Mouse (Mus musculus) adrenal gland, adult 8-10 months (tissue): ENCODE data around the gene Ccdc59. TPM values are rescaled to one million over a fixed set of nuclear protein-coding genes. Genes with fewer than 3 reads are reported as not detected.

Experiments
- DNase-seq: peaks from one replicate; pipeline ENCODE4 v3.0.0; 2022
- total RNA-seq, 4 experiments: library from RNA; stranded (reverse); gene quantifications; 2 replicates each; pipeline ENCODE4 v1.2.4; 2022

The Ccdc59 gene
- total RNA-seq, result 10 to 100 TPM; 17.0 to 24.2 (median 21.6) TPM

GRCm38 (mm10) chr10:105840928-105841888 is at the start of gene Ccdc59, which contains the start of gene Mettl25:
Gene Ccdc59 (plus strand): TSS chr10:105841067.
Gene Mettl25 (minus strand): TSS chr10:105841380.
- DNase-seq, result peak; percentile 96

DNA sequence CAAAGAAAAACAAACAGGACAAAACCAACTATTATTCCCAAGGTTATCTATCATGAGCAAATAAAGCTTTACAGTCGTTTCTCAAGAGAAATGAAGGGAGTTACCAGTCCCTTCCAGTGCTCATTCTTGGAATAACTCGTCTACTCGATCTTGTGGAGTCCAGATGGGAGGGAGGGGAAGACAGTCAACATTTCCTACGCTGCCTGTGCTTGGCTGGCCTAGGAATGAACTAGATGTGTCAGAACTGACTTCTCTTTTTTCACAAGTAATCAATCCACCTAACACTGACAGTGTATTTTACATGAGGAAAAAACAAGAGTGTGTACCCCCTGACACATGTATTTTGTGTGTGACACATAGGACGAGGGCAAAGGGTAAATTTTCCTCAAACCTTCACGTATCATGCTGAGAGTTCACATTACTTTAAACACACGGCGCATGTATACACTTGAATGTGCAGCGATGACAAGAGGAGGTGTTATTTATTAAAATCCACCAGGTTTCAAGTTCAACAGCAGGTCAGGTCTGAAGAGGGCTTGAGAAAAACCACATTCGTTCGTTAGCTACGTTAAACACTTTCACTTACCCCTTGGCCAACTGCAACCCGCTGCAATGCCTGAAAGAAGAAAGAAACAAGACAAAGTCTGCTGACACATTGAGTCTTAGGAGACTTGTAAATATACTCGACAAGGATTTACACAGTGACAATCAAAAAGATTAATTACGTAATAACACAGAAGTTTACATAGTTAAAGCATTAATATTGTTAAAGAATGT is 46.9 kb upstream of the Ccdc59 start:
- DNase-seq, result no peak

DNA sequence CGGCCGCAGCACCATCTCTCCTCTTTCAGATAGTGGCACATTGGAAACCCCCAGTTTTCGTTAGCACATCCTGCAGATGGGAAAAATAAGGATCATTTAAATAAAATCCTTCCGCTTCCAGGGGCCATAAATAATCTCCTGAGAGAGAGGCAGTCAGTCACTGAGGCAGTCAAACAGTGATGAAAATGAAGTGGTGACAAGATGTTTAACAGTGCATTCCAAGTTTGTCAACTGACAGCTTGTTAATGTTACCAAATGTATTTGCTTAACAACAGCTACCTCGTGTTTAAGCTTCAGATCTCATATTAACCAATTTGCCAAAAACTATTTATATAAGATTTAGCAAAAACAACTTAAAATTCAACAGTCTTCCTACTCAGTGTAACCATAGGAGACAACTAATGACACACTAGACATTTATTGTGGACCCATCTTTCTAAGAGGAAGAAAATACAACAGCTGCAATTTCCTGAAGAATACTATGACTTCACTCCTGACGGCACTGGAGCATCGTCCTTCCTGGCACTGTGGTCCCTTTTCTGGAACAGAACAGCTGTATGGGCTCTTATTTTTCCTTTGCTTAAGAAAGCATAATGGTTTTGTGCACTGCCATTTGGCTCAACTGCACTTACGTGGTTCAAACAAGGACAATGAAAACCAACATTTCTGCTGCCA is 43.5 kb upstream of the Ccdc59 start:
- no peak for DNase-seq

- DNase-seq, result no peak
Measured at GRCm38 (mm10) chr10:105801147-105801546, 39.7 kb upstream of the Ccdc59 start.

DNA sequence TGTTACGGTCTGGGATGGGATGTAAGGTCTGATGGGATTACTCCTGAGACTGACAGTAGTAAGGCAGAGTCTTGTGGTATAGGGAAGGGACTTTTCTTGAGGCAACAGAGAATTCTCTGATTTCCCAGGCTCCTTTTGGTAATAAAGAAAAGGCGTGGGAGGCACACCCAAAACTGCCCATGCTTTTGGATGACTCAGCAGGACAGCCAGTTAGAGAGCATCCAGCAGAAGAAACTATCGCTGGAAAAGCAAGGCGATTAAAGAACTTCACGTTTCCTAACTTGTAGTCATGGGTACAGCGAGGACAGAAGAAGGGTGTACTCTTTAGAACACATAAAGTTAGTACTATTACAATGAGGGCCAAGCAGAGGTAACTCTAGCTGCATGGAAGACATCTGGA is 38.7 kb upstream of the Ccdc59 start:
- no peak for DNase-seq

GRCm38 (mm10) chr10:105803461-105803860 is 37.4 kb upstream of the Ccdc59 start:
- no peak for DNase-seq

GRCm38 (mm10) chr10:105806259-105807010 is 34.4 kb upstream of the Ccdc59 start:
- DNase-seq, result no peak

GRCm38 (mm10) chr10:105834627-105835228 is 6.1 kb upstream of the Ccdc59 start:
- DNase-seq, result no peak

DNA sequence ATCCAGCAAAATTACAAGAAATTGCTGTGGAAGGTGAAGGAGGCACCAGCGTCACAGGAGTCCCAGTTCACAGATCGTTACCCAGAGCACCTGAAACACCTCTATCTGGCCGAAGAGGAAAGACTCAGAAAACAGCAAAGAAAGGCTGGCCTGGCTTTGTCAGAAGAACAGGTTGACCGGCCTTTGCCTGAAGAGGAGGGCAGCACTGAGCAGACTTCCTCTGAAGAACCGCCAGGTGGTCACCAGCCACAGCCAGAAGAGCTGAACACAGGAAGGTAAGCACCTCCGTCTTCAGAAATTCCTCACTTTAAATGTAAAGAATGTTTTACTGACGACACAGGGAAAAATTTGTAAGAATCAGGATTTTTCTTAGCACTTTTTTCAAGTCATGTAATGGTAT is 1.7 kb downstream of the Ccdc59 start:
- DNase-seq, result no peak

DNA sequence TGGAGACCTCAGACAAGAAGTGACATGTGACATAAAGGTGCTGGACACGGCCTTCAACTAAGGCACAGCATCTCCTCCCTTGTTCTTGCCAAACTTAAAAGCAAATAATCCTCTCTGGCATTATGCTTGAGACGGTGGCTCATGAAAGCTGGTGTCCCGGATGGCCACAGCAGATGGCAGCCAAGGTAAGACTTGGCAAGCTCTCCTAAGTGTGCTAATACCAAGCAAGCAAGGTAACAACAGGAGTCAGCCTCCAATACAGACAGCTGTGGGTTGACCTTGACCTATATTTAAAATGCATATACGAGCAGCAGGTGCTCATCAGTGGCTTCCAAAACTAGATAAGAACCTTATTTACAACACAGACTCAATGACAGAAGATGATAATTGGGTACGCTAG is 9.4 kb downstream of the Ccdc59 start:
- no peak for DNase-seq

GRCm38 (mm10) chr10:105851136-105851535 is 10.3 kb downstream of the Ccdc59 start:
- DNase-seq, result no peak

DNA sequence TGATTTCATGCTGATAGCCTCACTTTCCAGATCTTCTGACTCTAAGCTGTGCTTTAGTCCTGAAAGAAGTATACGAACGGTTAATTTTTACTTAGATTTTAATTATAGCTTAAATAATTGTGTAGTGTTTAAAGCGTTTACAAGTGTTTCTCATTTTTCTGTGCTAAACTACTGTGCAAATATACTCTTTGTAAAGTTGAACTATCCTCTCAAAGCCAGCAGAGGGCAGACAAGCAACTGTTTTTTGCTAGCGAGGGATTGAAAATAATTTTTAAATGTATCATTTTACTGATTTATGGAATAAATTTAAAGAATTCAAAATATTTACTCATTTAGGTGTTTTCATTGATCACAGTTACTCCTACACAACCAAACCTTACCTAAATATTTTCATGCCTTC is 26.4 kb downstream of the Ccdc59 start:
- DNase-seq, result no peak

Other genes starting within 250 kb of the Ccdc59 start
- 10 to 100 TPM in 1 of 4 experiments, 1 to 10 TPM in 3; 7.8 to 11.1 (median 9.0) TPM for gene Mettl25, start 313 bp downstream of the Ccdc59 start, total RNA-seq